Mouse (Mus musculus): ENCODE measurements around the gene Rbfox2.

DNA sequence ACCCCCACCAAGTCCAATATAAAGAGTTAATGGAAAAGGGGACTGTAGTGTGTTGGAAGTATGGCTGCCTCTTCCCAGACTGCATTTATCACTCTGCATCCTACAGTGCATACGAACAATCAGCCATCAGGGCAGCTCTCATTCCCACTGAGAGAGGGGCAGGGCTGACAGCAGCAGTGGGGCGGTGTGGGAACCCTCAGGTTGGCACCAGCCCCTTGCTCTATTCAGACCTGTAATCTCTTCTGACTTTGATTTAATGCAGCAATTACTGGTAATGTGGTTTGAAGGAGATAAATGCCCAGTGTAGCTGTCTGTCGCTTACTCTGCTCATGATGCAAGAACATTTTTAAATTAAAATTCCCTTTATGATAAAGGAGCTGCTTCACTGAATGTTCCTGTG is 134.4 kb downstream of the Rbfox2 start:
- TF ChIP-seq POLR2A (IDR thresholded peaks at IDR 0.05; ENCODE audit: low read depth, low read length) = no peak
- TF ChIP-seq CTCF (IDR thresholded peaks at IDR 0.05; ENCODE audit: extremely low read depth, insufficient read length, insufficient replicate concordance, low read depth, low read length) = no peak

Data from small intestine, adult 2 months (tissue).